Mouse (Mus musculus) kidney, adult 8-10 months (tissue): Measurements from ENCODE around the gene Vmn2r34.
"Not testable (repeated sequence)": the region's sequence is repeated elsewhere in the genome, so short reads cannot be mapped to it uniquely, and the experiment has no call there.

ENCODE experiments used
- DNase-seq, 2 experiments: peaks; one replicate each; pipeline ENCODE4 v3.0.0; 2022

Vmn2r34 gene

GRCm38 (mm10) chr7:7689413-7689812 lies at the start of gene Vmn2r34:
Vmn2r34 (minus strand) TSS chr7:7689513.
- not testable (repeated sequence) for DNase-seq

- DNase-seq: not testable (repeated sequence)
Observed at GRCm38 (mm10) chr7:7674032-7674431, 15.3 kb downstream of the Vmn2r34 start.
